Mouse (Mus musculus) testis, postnatal 14 days (tissue): Measurements from ENCODE around the gene Scimp.
"Not testable (repeated sequence)": the region's sequence is repeated elsewhere in the genome, so short reads cannot be mapped to it uniquely, and the experiment has no call there.

ENCODE experiments used
- DNase-seq: peaks from one replicate; pipeline ENCODE4 v3.0.0; 2021; ENCODE audit warnings: low spot score

Gene Scimp

DNA sequence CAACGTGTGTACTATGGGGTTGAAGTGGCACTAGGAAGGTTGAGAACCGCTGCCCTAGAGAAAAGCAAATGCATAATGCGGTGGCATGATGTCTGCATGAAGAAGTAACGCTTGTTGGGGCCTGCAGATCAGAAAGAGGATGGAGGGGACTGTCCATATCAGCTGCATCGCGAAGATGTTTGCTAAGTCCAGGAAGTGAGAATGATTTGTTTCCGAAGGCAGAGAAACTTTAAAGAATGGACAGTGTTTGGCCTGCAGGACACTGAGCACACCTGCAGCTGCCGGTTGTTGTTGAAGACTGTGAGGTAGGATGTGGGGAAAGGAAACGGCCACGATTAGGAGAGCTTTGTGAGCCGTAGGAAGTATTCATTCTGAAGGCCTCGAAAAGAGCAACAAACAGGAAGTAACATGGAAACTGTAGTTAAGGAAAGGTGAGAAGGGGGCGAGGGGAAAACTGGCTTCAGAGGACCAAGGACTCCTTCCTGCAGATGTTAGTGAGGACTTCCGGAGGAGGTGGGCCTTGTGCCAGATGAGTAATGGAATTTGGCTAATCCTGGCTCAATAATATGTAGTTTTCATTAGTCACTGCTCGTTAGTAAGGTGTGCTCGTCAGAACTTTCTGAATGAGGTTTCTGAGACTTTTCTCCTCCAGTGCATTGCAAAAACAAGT, 46.5 kb downstream of the Scimp start:
- DNase-seq: no peak

DNA sequence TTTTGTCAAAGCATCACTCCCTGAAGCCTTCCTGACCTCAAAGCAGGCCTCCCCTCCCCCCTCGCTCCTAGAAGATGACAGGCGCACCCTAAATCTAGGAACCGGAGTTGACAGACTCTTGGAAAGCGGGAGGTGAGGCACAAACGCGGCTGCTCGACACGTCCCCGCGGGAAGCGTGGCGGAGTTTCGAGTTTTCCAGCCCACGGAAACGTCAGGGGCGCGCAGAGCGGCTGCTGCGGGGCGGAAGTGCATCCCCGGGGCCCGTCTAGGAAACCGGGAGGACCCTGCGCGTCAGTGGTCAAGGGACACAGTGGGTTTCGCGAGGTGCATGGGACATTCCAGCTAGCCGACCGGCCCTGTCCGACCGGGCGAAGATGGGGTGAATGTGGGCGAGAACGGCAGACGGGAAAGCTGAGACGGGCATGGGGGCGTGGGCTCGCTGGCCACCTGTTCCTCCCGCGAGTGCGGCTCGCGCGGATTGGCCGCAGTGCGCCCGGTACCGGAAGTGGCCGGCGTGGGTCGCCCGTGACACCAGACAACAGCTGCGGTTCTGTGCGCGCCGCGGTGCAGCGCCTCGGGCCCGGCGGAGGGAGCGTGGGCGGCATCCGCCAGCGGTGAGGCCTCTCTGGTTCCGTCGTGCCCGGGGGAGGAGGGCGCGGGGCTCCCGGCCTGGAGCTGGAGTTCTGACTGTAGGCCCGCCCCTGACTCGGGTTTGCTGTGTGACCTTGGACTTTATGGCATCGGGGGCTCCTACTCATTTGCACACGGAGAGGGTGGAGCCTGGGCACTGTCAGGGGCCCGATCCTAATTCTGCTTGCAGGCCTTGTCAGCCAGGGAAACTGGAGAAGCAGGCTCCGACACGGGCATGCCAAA, 48.2 kb downstream of the Scimp start, which contains the start of gene Zfp3:
TSS of gene Zfp3 (plus strand) at position 274 of the 873 bp plus-strand sequence.
- DNase-seq: peak; percentile 86

DNA sequence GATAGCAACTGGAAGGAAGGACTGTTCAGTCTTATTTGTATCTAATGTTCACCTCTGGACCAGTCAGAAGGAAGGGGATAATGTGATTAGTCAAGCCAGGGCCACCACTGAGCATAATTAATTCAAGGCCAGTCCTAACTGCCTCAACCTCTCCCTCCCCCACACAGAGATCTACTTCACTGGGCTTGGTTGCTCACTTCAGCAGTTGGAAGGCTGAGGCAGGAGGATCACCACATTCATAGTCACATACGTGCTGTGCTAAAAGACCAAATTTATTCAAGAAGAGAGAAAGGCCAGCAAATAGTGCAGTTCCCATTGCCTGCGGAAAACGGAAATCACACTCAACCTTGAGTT, 48.8 kb downstream of the Scimp start:
- no peak for DNase-seq

DNA sequence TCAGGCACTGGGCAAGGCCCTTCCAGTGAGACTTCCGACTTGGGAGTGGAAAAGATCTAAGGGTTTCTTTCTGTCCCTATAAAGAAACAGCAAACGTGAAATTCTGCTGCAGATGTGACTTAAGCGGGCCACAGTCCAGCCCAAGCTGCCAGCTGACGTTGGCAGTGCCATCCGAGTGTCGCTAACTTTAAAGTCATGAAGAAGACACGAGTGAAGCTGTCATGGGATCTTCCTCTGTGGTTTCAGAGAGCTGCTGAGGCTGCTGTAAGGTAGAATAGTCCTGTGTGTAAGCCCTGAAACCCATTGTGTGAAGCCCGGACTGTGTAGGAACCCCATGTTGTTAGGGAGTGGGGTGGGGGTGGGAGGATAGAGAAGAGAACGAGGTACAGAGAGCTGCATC, 49.7 kb downstream of the Scimp start:
- no peak for DNase-seq

DNA sequence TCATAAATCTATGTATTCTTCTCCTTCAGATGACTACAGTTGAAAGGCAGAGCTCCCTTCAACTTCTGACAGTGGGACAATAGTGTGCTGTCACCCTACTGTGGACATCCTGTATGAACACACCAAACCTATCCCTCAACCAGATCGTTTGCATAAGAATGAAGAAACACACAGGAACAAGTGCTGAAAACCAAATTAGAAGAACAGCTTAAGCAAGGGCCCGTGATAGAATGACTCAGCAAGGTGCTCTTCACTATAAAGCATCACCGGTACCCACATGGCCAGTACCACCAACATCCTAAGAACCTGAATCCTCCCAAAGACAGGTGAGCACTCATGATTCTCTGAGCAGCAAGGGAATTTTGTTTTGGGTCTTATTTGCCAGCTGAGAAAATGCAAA, 51.9 kb downstream of the Scimp start:
- DNase-seq: not testable (repeated sequence)

DNA sequence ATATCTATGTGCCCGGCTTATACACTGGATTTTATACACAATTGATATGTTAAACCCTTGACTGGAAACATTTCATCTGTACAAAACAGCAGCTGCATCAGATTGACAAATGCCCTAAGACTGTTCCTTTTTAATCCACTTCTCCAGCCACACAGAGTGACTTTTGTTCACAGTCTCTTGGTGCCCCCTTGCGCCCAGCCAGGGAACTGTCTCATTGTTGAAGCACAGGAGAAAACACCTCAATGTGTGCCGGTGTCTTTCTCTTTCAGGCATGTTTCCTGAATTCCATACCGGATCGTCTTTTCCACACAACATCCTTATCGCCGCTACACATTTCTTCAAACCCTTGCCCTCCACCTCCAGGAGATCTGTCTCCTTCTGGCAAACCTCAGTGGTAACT, 56.7 kb downstream of the Scimp start:
- DNase-seq: no peak

DNA sequence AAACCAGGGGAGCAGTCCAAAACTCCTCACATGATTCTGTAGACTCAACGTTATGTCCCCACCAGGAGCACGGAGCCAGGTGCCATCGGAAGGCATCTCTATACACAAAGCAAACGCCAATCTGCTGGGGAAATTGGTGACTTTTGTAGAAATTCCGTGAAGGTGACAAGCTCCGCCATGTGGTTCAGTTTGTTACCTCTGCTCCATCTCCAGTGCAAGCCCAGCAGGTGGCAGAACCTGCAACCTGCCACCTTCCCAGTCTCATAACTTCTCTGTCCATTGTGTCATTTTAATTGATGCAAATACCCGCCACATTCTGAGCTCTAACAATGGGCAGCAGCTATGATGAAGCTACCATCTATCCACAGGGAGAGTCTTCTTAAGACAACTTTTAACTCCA, 57.4 kb downstream of the Scimp start:
- DNase-seq: no peak

DNA sequence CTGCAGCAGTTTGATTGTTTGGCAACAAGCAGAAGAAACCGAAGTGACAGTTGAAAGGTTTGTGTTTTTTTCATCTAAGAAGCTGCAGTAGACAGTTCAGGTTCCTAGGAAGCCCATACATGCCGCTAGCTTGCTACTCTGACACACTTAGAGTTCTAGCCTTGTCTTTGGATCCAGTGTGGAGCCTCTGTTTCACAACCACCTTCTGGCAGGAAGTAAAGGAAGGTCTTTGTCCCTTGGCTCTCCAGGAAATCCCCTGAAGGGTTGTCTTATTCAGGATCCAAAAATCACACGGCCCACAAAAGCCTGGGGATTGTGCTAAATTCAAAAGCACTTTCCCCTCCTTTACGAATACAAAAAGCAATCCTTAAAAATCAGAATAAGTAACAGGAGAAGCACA, 57.9 kb downstream of the Scimp start:
- no peak for DNase-seq

DNA sequence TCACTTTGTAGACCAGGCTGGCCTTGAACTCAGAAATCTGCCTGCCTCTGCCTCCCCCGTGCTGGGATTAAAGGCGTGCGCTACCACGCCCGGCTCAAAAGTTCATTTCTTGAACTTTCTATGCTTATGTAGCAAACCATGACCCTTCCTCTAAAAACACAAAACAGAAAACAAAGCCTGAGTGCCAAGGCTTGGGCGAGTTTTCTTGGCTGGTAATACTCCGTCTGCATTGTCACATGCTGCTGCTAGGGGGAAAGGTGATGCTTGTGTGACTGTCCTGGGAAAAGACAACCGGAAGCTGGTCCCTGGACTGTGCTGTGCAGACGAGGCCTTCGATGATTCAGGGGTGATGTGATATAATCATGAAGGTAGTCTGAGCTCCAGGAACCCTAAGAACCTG, 59.2 kb downstream of the Scimp start:
- DNase-seq: no peak

DNA sequence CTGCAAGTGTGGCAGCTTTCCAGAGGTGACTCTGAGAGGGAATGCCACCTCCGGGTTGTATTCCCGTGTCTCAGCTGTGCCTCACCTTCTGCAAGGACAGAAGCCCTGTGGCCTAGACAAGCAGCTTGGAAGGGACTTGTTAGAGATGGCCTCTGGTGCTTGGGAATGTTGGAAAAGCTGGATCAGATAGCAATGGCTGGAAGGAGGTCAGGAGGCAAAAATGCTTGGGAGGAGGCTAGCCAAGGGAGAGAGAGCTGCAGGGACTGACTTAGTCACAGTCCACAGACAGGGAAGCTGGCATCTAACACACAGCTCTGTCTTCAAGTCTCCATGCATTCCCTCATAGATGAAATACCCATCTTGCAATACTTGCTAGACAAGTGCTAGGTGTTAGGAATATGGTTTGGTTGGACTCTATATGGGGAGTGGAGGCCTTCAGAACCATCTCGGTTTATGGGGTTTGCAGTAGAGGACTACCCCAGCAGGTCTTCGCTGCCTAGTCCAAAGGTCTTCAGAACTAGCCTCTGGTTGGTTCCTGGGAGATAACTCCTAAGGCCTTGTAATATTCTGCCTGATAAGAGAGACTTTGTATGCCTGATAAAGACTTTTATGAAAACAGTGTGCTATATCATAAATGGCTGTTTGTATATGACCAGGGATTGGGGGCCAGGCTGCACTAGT, 59.9 kb downstream of the Scimp start:
- DNase-seq: no peak

DNA sequence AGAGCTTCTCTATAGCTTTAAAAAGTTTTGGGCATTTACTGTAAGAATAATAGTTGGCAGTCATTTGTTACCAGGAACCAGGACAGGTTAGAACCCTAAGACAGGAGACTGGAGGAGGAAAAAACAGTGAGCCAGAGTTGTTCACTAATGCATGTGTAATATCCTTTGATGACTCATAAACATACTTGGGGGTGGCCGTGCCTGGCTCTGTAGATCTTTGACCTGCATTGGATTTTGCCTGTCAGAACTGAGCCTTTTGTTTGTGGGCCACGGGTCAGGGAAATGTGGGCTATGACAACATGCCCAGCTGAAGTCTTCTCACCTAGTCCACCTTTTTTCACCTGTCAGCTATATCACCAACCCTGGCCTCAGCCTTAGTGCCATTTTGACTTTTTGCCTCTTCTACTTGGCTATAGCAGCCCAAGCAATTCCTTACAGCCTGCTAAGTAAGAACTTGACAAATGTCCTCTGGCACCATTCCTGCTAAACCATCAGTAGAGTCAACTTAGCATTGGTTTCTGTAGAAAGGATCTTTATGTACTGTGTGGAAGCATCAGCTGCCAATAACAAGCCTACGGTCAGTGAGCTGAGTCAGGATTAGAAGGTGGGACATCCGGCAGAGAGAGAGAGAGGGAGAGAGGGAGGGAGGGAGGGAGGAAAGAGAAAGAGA, 64.4 kb downstream of the Scimp start:
- no peak for DNase-seq

DNA sequence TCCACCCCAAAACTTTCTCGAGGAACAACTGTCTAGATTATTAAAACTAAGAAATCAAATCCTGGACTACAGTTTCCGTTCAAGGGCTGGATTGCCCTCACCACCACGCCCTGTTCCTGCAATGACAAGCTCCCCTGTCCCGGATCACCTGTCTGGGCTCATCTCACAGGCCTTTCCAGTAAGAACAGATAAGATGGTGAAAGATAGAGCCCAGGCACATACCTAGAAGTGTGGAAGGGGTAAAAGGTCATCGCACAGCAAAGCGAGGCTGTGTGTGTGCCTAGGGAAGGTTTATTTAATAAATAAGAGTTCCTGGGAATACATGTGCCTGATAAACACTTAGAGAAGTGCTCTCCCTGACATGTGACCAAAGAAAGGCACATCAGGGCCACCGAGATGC, 66.8 kb downstream of the Scimp start:
- no peak for DNase-seq

DNA sequence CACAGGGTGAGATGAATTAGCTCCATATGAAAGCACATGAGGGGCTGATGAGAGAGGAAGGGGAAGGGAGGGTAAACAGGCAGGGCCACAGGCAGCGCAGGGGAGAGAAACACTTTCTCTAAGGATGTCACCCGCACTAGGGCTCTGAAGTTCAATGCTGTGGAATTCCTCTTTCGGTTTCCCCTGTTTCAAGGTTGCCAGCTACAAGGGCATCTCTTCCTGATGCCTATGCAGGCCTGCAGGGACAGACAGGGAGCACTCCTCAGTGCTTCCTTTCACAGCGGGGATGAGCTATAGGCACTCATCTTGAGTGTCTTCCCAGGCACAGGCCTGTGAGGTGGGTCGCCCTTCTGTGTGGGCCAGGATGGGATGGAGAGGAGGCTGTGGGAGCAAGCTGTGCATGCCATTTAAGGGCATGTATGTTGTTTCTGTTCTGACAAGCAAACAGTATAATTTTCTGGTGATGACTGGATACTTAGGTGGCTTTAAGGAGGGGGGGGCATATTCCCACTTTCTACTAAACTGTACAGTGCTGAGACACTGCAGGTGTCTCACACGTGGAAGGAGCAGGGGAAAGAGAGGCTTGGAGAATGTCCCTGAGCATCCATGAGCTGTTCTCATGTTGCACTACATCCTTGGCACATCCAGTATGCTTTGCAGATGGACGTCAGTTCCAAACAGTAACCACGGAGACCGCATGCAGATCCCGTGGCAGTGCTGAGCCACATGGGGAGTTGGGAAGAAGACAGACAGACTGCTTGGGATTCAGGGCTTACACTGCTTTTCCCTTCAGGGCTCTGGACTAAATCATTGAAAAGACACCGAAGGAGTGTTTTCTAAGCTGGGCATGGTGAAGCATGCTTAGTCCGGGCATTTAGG, 69.6 kb downstream of the Scimp start:
- no peak for DNase-seq

DNA sequence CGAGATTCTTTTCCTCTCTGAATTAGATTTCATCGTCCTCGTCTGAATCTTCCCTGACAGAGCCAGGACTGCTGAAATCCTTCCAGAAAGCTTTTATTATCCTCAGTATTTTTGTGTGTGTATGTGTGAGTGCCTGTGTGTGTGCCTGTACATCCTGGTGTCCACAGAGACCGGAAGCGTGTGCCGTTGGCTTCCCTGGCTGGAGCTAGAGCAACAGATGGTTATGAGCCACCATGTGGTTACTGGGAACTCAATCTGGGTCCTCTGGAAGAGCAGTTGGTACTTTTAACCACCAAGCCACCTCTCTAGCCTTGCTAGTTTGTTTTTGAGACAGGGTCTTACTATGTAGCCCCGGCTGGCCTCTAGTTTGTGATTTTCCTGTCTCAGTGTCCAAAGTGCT, 70.3 kb downstream of the Scimp start:
- no peak for DNase-seq

DNA sequence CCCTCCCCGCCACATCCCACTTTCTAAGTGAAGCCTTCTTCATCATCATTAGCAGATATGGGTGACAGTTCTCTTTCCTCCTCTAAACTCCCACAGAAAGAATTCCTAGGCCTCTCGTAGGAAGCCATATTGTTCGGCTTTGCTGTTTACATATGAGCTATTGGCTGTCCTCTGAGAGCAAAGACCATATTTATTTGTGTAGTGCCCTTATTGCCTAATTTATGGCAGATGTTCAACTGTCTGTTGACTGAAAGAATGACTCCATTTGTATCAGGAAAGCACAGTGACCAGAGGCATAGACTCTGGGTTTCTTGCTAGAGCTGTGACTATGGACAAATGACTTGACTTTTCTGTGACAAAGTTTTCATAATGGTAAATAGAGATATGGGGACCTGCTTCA, 70.8 kb downstream of the Scimp start:
- no peak for DNase-seq
